Comparison of ENCODE assay signal across 8 mouse cellular contexts in the genomic region with DNA sequence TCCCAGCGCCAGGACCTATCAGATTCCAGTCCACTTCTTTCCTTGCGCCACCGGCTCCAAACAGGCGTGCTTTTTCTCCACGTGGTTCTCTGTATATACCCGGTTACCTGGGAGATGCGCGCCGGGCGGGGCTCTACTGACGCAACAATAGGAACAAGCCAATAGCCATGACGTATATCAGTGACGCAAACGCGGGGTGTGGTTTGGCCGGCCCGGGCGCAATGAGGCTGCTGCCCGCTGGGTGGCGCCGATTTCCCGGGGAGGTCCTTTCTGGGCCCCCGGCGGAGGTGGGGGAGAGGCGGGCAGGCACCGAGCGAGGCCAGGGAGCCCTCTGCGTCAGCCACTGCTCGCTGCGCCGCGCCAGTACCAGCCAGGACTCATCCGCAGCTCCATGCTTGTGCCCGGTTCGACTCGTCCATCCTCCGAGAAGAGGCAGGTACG. TPM values are rescaled to one million over a fixed set of nuclear protein-coding genes. Genes with fewer than 3 reads are reported as not detected.
DNase-seq lines count a peak whose midpoint lies in the region; ATAC-seq lines count a peak whose summit lies in the region.

A gene (plus strand): TSS at position 237 of the 441 bp plus-strand sequence.

- H3K36me3 ChIP-seq in hindbrain, embryonic 12.5 days, result no peaks in the 10 kb centered on the region

- H3K27ac ChIP-seq in hindbrain, embryonic 12.5 days, result no peak within 1 kb of the TSS

- H3K4me2 ChIP-seq in hindbrain, embryonic 12.5 days (replicated peaks), result peak within 1 kb of the TSS; percentile 88

- no peaks in the 10 kb centered on the region; the same call in 1 of the 2 replicates for H3K27me3 ChIP-seq in hindbrain, embryonic 12.5 days

- H3K9ac ChIP-seq in hindbrain, embryonic 12.5 days, result peak within 1 kb of the TSS; percentile 65

- H3K4me3 ChIP-seq in hindbrain, embryonic 12.5 days, result peak within 1 kb of the TSS; percentile 47

- under 1% methylated on average over 38 of the region's 38 CpGs for WGBS in hindbrain, embryonic 12.5 days

- ATAC-seq in hindbrain, embryonic 12.5 days (ENCODE audit: low FRiP score), result peak; percentile 98

- peak; percentile 98 for DNase-seq in NIH3T3 (ENCODE audit: low read depth)
- DNase-seq in cerebellum, postnatal 10 days, result peak; percentile 99 to 100
- DNase-seq in frontal cortex, postnatal 10 days (ENCODE audit: low spot score in 2 of 2), result peak; percentile 99
- peak; percentile 100 for DNase-seq in layer of hippocampus, postnatal 14 days (ENCODE audit: low spot score in 2 of 2)
- DNase-seq in lung, postnatal 14 days, result peak; percentile 100
- DNase-seq in retina, embryonic 14.5 days (ENCODE audit: low spot score), result peak; percentile 99
- DNase-seq in thymus, postnatal 4 days, result peak; percentile 100

- H3K9me3 ChIP-seq in hindbrain, embryonic 12.5 days (replicated peaks), result no peaks in the 10 kb centered on the region

- H3K4me1 ChIP-seq in hindbrain, embryonic 12.5 days, result peaks cover 26% of the 10 kb centered on the region

RNA-seq across cellular contexts. Expression of the gene that starts here (rescaled TPM):
- polyA plus RNA-seq in hindbrain, embryonic 12.5 days (2016; fragmentation: Nextera tagmentation; extraction: Ambion mirVana), result 11.5 and 14.2 TPM in 2 replicates
- total RNA-seq in layer of hippocampus, postnatal 14 days (2021), result 10 to 100 TPM; 60.3 to 70.8 TPM
